ENCODE assay signal across 14 mouse cellular contexts in the genomic region with DNA sequence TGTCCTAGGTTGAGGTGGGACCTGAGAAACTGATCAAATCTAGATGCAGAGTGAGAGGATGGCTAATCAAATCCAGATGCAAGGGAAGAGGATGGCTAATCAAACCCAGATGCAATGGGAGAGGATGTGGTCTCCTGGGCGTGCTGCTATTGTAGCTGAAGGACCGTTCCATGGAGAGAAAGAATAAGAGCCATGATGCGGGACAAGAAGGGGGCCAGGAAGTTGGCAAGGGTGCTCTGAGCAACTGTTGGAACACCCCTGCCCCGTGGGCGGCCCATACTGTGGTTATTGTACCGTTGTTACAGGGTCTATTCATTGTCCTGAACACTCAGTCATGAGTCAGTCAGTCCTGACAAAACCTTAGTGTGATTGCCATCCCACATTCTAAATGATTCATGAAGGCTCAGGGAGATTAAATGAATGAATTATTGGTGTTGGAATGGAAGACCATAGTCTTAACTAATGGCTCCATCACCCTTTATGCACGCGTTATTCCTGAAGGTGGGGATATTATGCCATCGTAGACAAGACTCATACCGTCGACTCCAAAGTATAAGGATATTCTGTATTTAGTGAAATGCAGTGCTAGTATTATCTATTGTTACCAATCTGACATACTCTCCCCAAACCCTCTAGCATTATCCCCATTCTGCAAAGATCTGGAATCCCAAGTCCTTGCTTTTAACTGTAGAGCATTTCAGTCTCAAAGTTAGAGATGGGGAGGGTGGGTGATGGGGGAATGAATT. TPM values are rescaled to one million over a fixed set of nuclear protein-coding genes. Genes with fewer than 3 reads are reported as not detected.
DNase-seq lines count a peak whose midpoint lies in the region; ATAC-seq and TF ChIP-seq lines count a peak whose summit lies in the region.
"Had no signal": no experiment of that assay in that cellular context is flagged by ENCODE, and none has a peak within 500 bp of the region (broad histone marks: within the 10 kb centered on the region; RNA-seq: fewer than 3 reads in every experiment).

No protein-coding gene starts in this region.

- 0 out of 2 replicates have a peak, but pooled peaks have one; percentile 33 for ATAC-seq in embryonic facial prominence, embryonic 13.5 days (ENCODE audit: insufficient number of reproducible peaks, insufficient read depth, low FRiP score, low TSS enrichment, low read depth)
- ATAC-seq in limb, embryonic 15.5 days (ENCODE audit: insufficient number of reproducible peaks, low FRiP score, low TSS enrichment, low read depth) = no peak

- no peaks in the 10 kb centered on the region for H3K36me3 ChIP-seq in embryonic facial prominence, embryonic 13.5 days
- no peaks in the 10 kb centered on the region for H3K36me3 ChIP-seq in limb, embryonic 15.5 days
- H3K36me3 ChIP-seq: forebrain, embryonic 10.5 days; hindbrain, embryonic 15.5 days; neural tube, embryonic 13.5 days; stomach, embryonic 15.5 days had no signal

- H3K4me2 ChIP-seq in embryonic facial prominence, embryonic 13.5 days = peak overlapping the region; percentile 27
- 0 out of 2 replicates have a peak overlapping the region, but pooled peaks have one; percentile 15 for H3K4me2 ChIP-seq in limb, embryonic 15.5 days
- H3K4me2 ChIP-seq: hindbrain, embryonic 15.5 days; neural tube, embryonic 13.5 days; stomach, embryonic 15.5 days had no signal

- H3K4me3 ChIP-seq in layer of hippocampus, adult 2 months = no peak overlapping the region
- H3K4me3 ChIP-seq in embryonic facial prominence, embryonic 13.5 days = 0 out of 2 replicates have a peak overlapping the region, but pooled peaks have one; percentile 6
- no peak overlapping the region for H3K4me3 ChIP-seq in limb, embryonic 15.5 days
- H3K4me3 ChIP-seq: forebrain, embryonic 10.5 days; hindbrain, embryonic 15.5 days; neural tube, embryonic 13.5 days; stomach, embryonic 15.5 days had no signal

- H3K4me1 ChIP-seq in embryonic facial prominence, embryonic 13.5 days = peaks cover 32% of the 10 kb centered on the region
- peaks cover 27% of the 10 kb centered on the region for H3K4me1 ChIP-seq in limb, embryonic 15.5 days
- H3K4me1 ChIP-seq: hindbrain, embryonic 15.5 days; neural tube, embryonic 13.5 days; stomach, embryonic 15.5 days had no signal

- H3K27me3 ChIP-seq in embryonic facial prominence, embryonic 13.5 days = no peaks in the 10 kb centered on the region
- no peaks in the 10 kb centered on the region for H3K27me3 ChIP-seq in limb, embryonic 15.5 days
- H3K27me3 ChIP-seq: hindbrain, embryonic 15.5 days; neural tube, embryonic 13.5 days; stomach, embryonic 15.5 days had no signal

- H3K9me3 ChIP-seq in embryonic facial prominence, embryonic 13.5 days = no peaks in the 10 kb centered on the region
- H3K9me3 ChIP-seq in limb, embryonic 15.5 days = no peaks in the 10 kb centered on the region
- H3K9me3 ChIP-seq: forebrain, embryonic 10.5 days; hindbrain, embryonic 15.5 days; neural tube, embryonic 13.5 days; stomach, embryonic 15.5 days had no signal

- peak; percentile 15; the same call in 1 of the 2 replicates for TF ChIP-seq CTCF in layer of hippocampus, adult 2 months (conservative IDR thresholded peaks at IDR 0.05)

- no peak overlapping the region for H3K27ac ChIP-seq in layer of hippocampus, adult 2 months
- H3K27ac ChIP-seq in embryonic facial prominence, embryonic 13.5 days = no peak overlapping the region
- H3K27ac ChIP-seq in limb, embryonic 15.5 days = peak overlapping the region; percentile 57; the same call in 1 of the 2 replicates
- H3K27ac ChIP-seq: forebrain, embryonic 10.5 days; hindbrain, embryonic 15.5 days; macrophage; neural tube, embryonic 13.5 days; stomach, embryonic 15.5 days had no signal

- no peak overlapping the region for H3K9ac ChIP-seq in embryonic facial prominence, embryonic 13.5 days
- no peak overlapping the region for H3K9ac ChIP-seq in limb, embryonic 15.5 days
- H3K9ac ChIP-seq: hindbrain, embryonic 15.5 days; neural tube, embryonic 13.5 days; stomach, embryonic 15.5 days had no signal

- 63% methylated on average over 11 of the region's 11 CpGs for WGBS in embryonic facial prominence, embryonic 13.5 days
- WGBS in limb, embryonic 15.5 days = 60% methylated on average over 11 of the region's 11 CpGs

- no peak for DNase-seq in layer of hippocampus, adult 2 months (ENCODE audit: low spot score in 2 of 2)
- no peak for DNase-seq in layer of hippocampus, postnatal 10 days (ENCODE audit: low spot score in 2 of 2)
- DNase-seq in Muller cell, postnatal 12 days (ENCODE audit: inconsistent ontology term) = peak; percentile 97
- DNase-seq in cerebellum, adult 9-11 months = no peak
- no peak for DNase-seq in retina, embryonic 14.5 days (ENCODE audit: low spot score)
- DNase-seq: cerebellum, adult 11-12 months; right cerebral cortex, postnatal 14 days had no signal

RNA-seq across cellular contexts. Expression of a gene that starts 59.2 kb away (rescaled TPM):
- total RNA-seq in layer of hippocampus, adult 2 months (2021) = under 1 TPM; 0.33 to 0.86 TPM
- total RNA-seq in layer of hippocampus, postnatal 10 days (2021) = 1 to 10 TPM; 1.7 to 2.1 TPM
- 24.3 and 24.9 TPM in 2 replicates for polyA plus RNA-seq in embryonic facial prominence, embryonic 13.5 days (2015; fragmentation: Nextera tagmentation; extraction: Ambion mirVana)
- polyA plus RNA-seq in limb, embryonic 15.5 days (2015; fragmentation: Nextera tagmentation; extraction: Ambion mirVana) = 21.7 and 24.6 TPM in 2 replicates
